Mouse (Mus musculus) cerebellum, adult 11 months (tissue): ENCODE results near the gene Rasgrp4.
A peak's percentile ranks its signal among the peaks of the same experiment; 100 is the strongest.

Experiments
- DNase-seq: peaks from one replicate; pipeline ENCODE4 v3.0.0; 2022

Rasgrp4 gene

GRCm38 (mm10) chr7:29148771-29149170, 14.1 kb downstream of the Rasgrp4 start:
- DNase-seq: no peak

- DNase-seq: no peak
These were observed 16.8 kb downstream of the Rasgrp4 start for GRCm38 (mm10) chr7:29151486-29151885.

- no peak for DNase-seq
These were observed 19.5 kb downstream of the Rasgrp4 start for GRCm38 (mm10) chr7:29154018-29154720.

- DNase-seq: peak; percentile 91
These were observed 20.7 kb downstream of the Rasgrp4 start for GRCm38 (mm10) chr7:29155196-29155837.

- DNase-seq: peak; percentile 86
These were observed 21.5 kb downstream of the Rasgrp4 start, which contains the start of gene Fam98c for GRCm38 (mm10) chr7:29155838-29156782. Gene Fam98c, minus strand, starts transcription at chr7:29156234.

- no peak for DNase-seq
These were observed 23.6 kb downstream of the Rasgrp4 start for GRCm38 (mm10) chr7:29158264-29158663.

- DNase-seq: no peak
These were observed 27.6 kb downstream of the Rasgrp4 start for GRCm38 (mm10) chr7:29162294-29162693.

- no peak for DNase-seq
These were observed 28.3 kb downstream of the Rasgrp4 start for GRCm38 (mm10) chr7:29162750-29163525.

- DNase-seq: no peak
These were observed 33.0 kb downstream of the Rasgrp4 start for GRCm38 (mm10) chr7:29167656-29168055.

GRCm38 (mm10) chr7:29168121-29168695, 33.6 kb downstream of the Rasgrp4 start:
- DNase-seq: no peak

GRCm38 (mm10) chr7:29168791-29169230, 34.2 kb downstream of the Rasgrp4 start:
- DNase-seq: no peak

- peak; percentile 80 for DNase-seq
These were observed 34.8 kb downstream of the Rasgrp4 start for GRCm38 (mm10) chr7:29169231-29170065.

- DNase-seq: no peak
These were observed 35.6 kb downstream of the Rasgrp4 start, which contains the start of the genes Ggn and Spred3 for GRCm38 (mm10) chr7:29170066-29170754. Gene Ggn, plus strand, starts transcription at chr7:29170210. Gene Spred3, minus strand, starts transcription at chr7:29170411.

- no peak for DNase-seq
These were observed 36.3 kb downstream of the Rasgrp4 start for GRCm38 (mm10) chr7:29170755-29171561.

GRCm38 (mm10) chr7:29171562-29172097, 37.0 kb downstream of the Rasgrp4 start:
- DNase-seq: no peak

GRCm38 (mm10) chr7:29172390-29173016, 37.9 kb downstream of the Rasgrp4 start:
- DNase-seq: no peak

- no peak for DNase-seq
These were observed 43.5 kb downstream of the Rasgrp4 start for GRCm38 (mm10) chr7:29178106-29178505.

GRCm38 (mm10) chr7:29179323-29179722, 44.7 kb downstream of the Rasgrp4 start:
- no peak for DNase-seq
